Mouse (Mus musculus) lung, embryonic 15.5 days (tissue): ENCODE measurements around the gene Pcyox1. TPM values are rescaled to one million over a fixed set of nuclear protein-coding genes. Genes with fewer than 3 reads are reported as not detected.
"Not testable (repeated sequence)": the region's sequence is repeated elsewhere in the genome, so short reads cannot be mapped to it uniquely, and the experiment has no call there.

Source experiments
- ATAC-seq: fragments of 200-750 bp; cut with Nextera tagmentation; 2 replicates; pipeline ENCODE4 v1.8.0; 2017; ENCODE audit warnings: moderate number of reproducible peaks, borderline replicate concordance; ENCODE audit not compliant: low FRiP score, low TSS enrichment; ENCODE audit errors: extremely low read depth
- H3K27ac ChIP-seq: fragments of 300-500 bp; sonication (generic); 2 replicates; pipeline ENCODE4 v1.5.1; 2015; ENCODE audit warnings: moderate library complexity, mild to moderate bottlenecking, inconsistent platforms
- H3K27me3 ChIP-seq: fragments of 300-500 bp; sonication (generic); 2 replicates; pipeline ENCODE4 v1.6.1; 2015; ENCODE audit warnings: inconsistent platforms
- H3K36me3 ChIP-seq: fragments of 300-500 bp; sonication (generic); 2 replicates; pipeline ENCODE4 v1.6.1; 2015; ENCODE audit warnings: inconsistent platforms
- H3K4me1 ChIP-seq: fragments of 300-500 bp; sonication (generic); 2 replicates; pipeline ENCODE4 v1.6.1; 2015; ENCODE audit warnings: inconsistent platforms
- H3K4me2 ChIP-seq: fragments of 300-500 bp; sonication (generic); 2 replicates; pipeline ENCODE4 v1.6.1; 2015; ENCODE audit warnings: inconsistent platforms, mild to moderate bottlenecking, moderate library complexity
- H3K4me3 ChIP-seq: fragments of 300-500 bp; sonication (generic); 2 replicates; pipeline ENCODE4 v1.5.1; 2015; ENCODE audit warnings: mild to moderate bottlenecking, inconsistent platforms
- H3K9ac ChIP-seq: fragments of 300-500 bp; sonication (generic); 2 replicates; pipeline ENCODE4 v1.6.1; 2015; ENCODE audit warnings: inconsistent platforms
- H3K9me3 ChIP-seq: fragments of 300-500 bp; sonication (generic); 2 replicates; pipeline ENCODE4 v1.6.1; 2016; ENCODE audit warnings: inconsistent platforms
- WGBS: fragments of 180-500 bp; shearing (Covaris S2); methylation state at CpG from one replicate; pipeline ENCODE4 v1.1.7; 2015; 5-methylcytosine and 5-hydroxymethylcytosine counted together
- polyA plus RNA-seq: library from polyadenylated mRNA; unstranded; fragments of >200 nt; fragmentation: Nextera tagmentation; extraction: Ambion mirVana; gene quantifications from 2 replicates; pipeline ENCODE4 v1.2.1, GENCODE M21; 2015

Gene Pcyox1
- polyA plus RNA-seq, 1 experiment from 2014 or later, result 82.2 TPM

- Histone ChIP-seq H3K9me3 (no peaks in the 10 kb centered on the region), H3K36me3 (peaks cover 26% of the 10 kb centered on the region), H3K27ac (no peak overlapping the region), H3K27me3 (no peaks in the 10 kb centered on the region), H3K4me1 (peaks cover 23% of the 10 kb centered on the region), H3K4me3 (no peak overlapping the region), H3K9ac (no peak overlapping the region), H3K4me2 (peak overlapping the region; percentile 79)
- WGBS, result 88% methylated on average over 9 of the region's 9 CpGs
- no peak for ATAC-seq
Measured at GRCm38 (mm10) chr6:86395021-86395420, 1.9 kb downstream of the Pcyox1 start.

- no peak for ATAC-seq
- H3K4me2 ChIP-seq, result no peak overlapping the region
- H3K9me3 ChIP-seq, result no peaks in the 10 kb centered on the region
- no peak overlapping the region for H3K4me3 ChIP-seq
- H3K9ac ChIP-seq, result no peak overlapping the region
- peaks cover 23% of the 10 kb centered on the region for H3K4me1 ChIP-seq
- peaks cover 35% of the 10 kb centered on the region for H3K36me3 ChIP-seq
- WGBS, result 82% methylated on average over 17 of the region's 17 CpGs
- no peaks in the 10 kb centered on the region for H3K27me3 ChIP-seq
- no peak overlapping the region for H3K27ac ChIP-seq
Measured at GRCm38 (mm10) chr6:86394078-86394720, 2.8 kb downstream of the Pcyox1 start.

- peaks cover 45% of the 10 kb centered on the region for H3K36me3 ChIP-seq
- H3K9ac ChIP-seq, result no peak overlapping the region
- ATAC-seq, result no peak
- H3K27me3 ChIP-seq, result no peaks in the 10 kb centered on the region
- no peak overlapping the region for H3K4me2 ChIP-seq
- no peaks in the 10 kb centered on the region for H3K9me3 ChIP-seq
- H3K4me3 ChIP-seq, result no peak overlapping the region
- 96% methylated on average over 1 of the region's 1 CpGs for WGBS
- H3K4me1 ChIP-seq, result peaks cover 23% of the 10 kb centered on the region
- no peak overlapping the region for H3K27ac ChIP-seq
Measured at GRCm38 (mm10) chr6:86393187-86393586, 3.8 kb downstream of the Pcyox1 start.

- peaks cover 58% of the 10 kb centered on the region for H3K36me3 ChIP-seq
- H3K27ac ChIP-seq, result no peak overlapping the region
- peaks cover 16% of the 10 kb centered on the region for H3K4me1 ChIP-seq
- H3K9ac ChIP-seq, result no peak overlapping the region
- H3K9me3 ChIP-seq, result no peaks in the 10 kb centered on the region
- 94% methylated on average over 5 of the region's 5 CpGs for WGBS
- H3K4me2 ChIP-seq, result no peak overlapping the region
- H3K27me3 ChIP-seq, result no peaks in the 10 kb centered on the region
- H3K4me3 ChIP-seq, result no peak overlapping the region
- ATAC-seq, result no peak
Measured at GRCm38 (mm10) chr6:86391326-86391725, 5.6 kb downstream of the Pcyox1 start.

- ATAC-seq, result no peak
Measured at GRCm38 (mm10) chr6:86388461-86388860, 8.5 kb downstream of the Pcyox1 start.

GRCm38 (mm10) chr6:86387313-86387712 is 9.6 kb downstream of the Pcyox1 start:
- H3K4me1 ChIP-seq, result no peaks in the 10 kb centered on the region
- 80% methylated on average over 12 of the region's 12 CpGs for WGBS
- H3K9me3 ChIP-seq, result no peaks in the 10 kb centered on the region
- no peaks in the 10 kb centered on the region for H3K27me3 ChIP-seq
- no peak overlapping the region for H3K4me2 ChIP-seq
- H3K36me3 ChIP-seq, result peaks cover 57% of the 10 kb centered on the region
- no peak overlapping the region for H3K9ac ChIP-seq
- H3K4me3 ChIP-seq, result no peak overlapping the region
- no peak overlapping the region for H3K27ac ChIP-seq
- no peak for ATAC-seq

More at GRCm38 (mm10) chr6:86388461-86388860, 8.5 kb downstream of the Pcyox1 start:
- no peak overlapping the region for H3K4me3 ChIP-seq
- 66% methylated on average over 18 of the region's 18 CpGs for WGBS
- no peaks in the 10 kb centered on the region for H3K4me1 ChIP-seq
- no peak overlapping the region for H3K9ac ChIP-seq
- H3K27ac ChIP-seq, result no peak overlapping the region
- no peaks in the 10 kb centered on the region for H3K9me3 ChIP-seq
- H3K36me3 ChIP-seq, result peaks cover 57% of the 10 kb centered on the region
- H3K4me2 ChIP-seq, result no peak overlapping the region
- H3K27me3 ChIP-seq, result no peaks in the 10 kb centered on the region

- Histone ChIP-seq H3K27me3 (no peaks in the 10 kb centered on the region), H3K9ac (no peak overlapping the region), H3K36me3 (peaks cover 40% of the 10 kb centered on the region), H3K4me1 (no peaks in the 10 kb centered on the region), H3K9me3 (no peaks in the 10 kb centered on the region), H3K4me3 (no peak overlapping the region), H3K27ac (no peak overlapping the region), H3K4me2 (no peak overlapping the region)
- no peak for ATAC-seq
- WGBS, result 59% methylated on average over 5 of the region's 5 CpGs
Measured at GRCm38 (mm10) chr6:86385362-86386104, 11.4 kb downstream of the Pcyox1 start.

GRCm38 (mm10) chr6:86384692-86385091 is 12.3 kb downstream of the Pcyox1 start:
- 51% methylated on average over 4 of the region's 4 CpGs for WGBS
- H3K4me1 ChIP-seq, result no peaks in the 10 kb centered on the region
- no peak overlapping the region for H3K4me3 ChIP-seq
- no peaks in the 10 kb centered on the region for H3K9me3 ChIP-seq
- H3K27me3 ChIP-seq, result no peaks in the 10 kb centered on the region
- peaks cover 31% of the 10 kb centered on the region for H3K36me3 ChIP-seq
- H3K27ac ChIP-seq, result no peak overlapping the region
- H3K9ac ChIP-seq, result no peak overlapping the region
- ATAC-seq, result no peak
- no peak overlapping the region for H3K4me2 ChIP-seq

- H3K4me2 ChIP-seq, result no peak overlapping the region
- H3K4me1 ChIP-seq, result no peaks in the 10 kb centered on the region
- H3K9ac ChIP-seq, result no peak overlapping the region
- no peaks in the 10 kb centered on the region for H3K9me3 ChIP-seq
- no peak for ATAC-seq
- H3K27me3 ChIP-seq, result no peaks in the 10 kb centered on the region
- H3K4me3 ChIP-seq, result no peak overlapping the region
- peaks cover 28% of the 10 kb centered on the region for H3K36me3 ChIP-seq
- WGBS, result 32% methylated on average over 16 of the region's 16 CpGs
- H3K27ac ChIP-seq, result no peak overlapping the region
Measured at GRCm38 (mm10) chr6:86383370-86383769, 13.6 kb downstream of the Pcyox1 start.

- H3K9ac ChIP-seq, result no peak overlapping the region
- no peaks in the 10 kb centered on the region for H3K27me3 ChIP-seq
- no peaks in the 10 kb centered on the region for H3K4me1 ChIP-seq
- no peaks in the 10 kb centered on the region for H3K9me3 ChIP-seq
- H3K4me3 ChIP-seq, result no peak overlapping the region
- H3K27ac ChIP-seq, result no peak overlapping the region
- H3K4me2 ChIP-seq, result no peak overlapping the region
- ATAC-seq, result no peak
- H3K36me3 ChIP-seq, result peaks cover 28% of the 10 kb centered on the region
Measured at GRCm38 (mm10) chr6:86382551-86382950, 14.4 kb downstream of the Pcyox1 start.

GRCm38 (mm10) chr6:86380112-86380511 is 16.8 kb downstream of the Pcyox1 start:
- H3K4me1 ChIP-seq, H3K27me3 ChIP-seq, H3K4me2 ChIP-seq, H3K27ac ChIP-seq, ATAC-seq, H3K9me3 ChIP-seq, H3K9ac ChIP-seq, H3K4me3 ChIP-seq: not testable (repeated sequence)
- WGBS, result 77% methylated on average over 8 of the region's 8 CpGs
- H3K36me3 ChIP-seq, result peaks cover 33% of the 10 kb centered on the region

GRCm38 (mm10) chr6:86378341-86378740 is 18.6 kb downstream of the Pcyox1 start:
- no peak overlapping the region for H3K4me3 ChIP-seq
- no peak overlapping the region for H3K27ac ChIP-seq
- no peak overlapping the region for H3K4me2 ChIP-seq
- ATAC-seq, result no peak
- H3K9me3 ChIP-seq, result no peaks in the 10 kb centered on the region
- no peaks in the 10 kb centered on the region for H3K4me1 ChIP-seq
- no peak overlapping the region for H3K9ac ChIP-seq
- WGBS, result 87% methylated on average over 3 of the region's 3 CpGs
- H3K36me3 ChIP-seq, result peaks cover 33% of the 10 kb centered on the region
- H3K27me3 ChIP-seq, result no peaks in the 10 kb centered on the region
